Mouse (Mus musculus): Measurements from ENCODE around the gene Col4a1. TPM values are rescaled to one million over a fixed set of nuclear protein-coding genes. Genes with fewer than 3 reads are reported as not detected.

Gene Col4a1
- polyA plus RNA-seq, 1 experiment from 2014 or later, result 130 TPM

DNA sequence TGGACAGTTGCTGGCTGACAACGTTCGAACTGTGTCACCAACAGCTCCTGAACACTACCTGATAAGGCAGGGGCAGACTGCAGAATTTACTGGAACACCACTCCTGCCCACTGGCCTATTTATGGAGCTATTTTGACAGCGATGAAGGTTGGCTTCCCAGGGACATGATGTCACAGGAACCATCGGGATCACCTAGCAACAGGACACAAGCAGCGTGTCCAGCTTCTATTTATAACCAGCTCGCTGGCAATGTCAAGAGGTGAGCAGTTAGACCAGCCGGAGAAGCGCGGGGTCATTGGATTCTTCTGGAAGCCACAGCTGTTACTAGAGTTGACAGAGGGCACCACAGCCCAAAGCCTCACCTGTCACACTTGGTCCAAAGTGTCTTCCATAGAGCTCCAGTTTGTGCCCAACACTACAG, 129.0 kb downstream of the Col4a1 start:
- ATAC-seq (ENCODE audit: insufficient read depth, low FRiP score, low TSS enrichment) (no peak), DNase-seq (ENCODE audit: low spot score) (no peak)
- H3K9ac ChIP-seq (ENCODE audit: low read length), result no peak overlapping the region
- H3K4me1 ChIP-seq (ENCODE audit: control insufficient read depth, insufficient read depth, low read length), result peaks cover 17% of the 10 kb centered on the region
- 61% methylated on average over 9 of the region's 9 CpGs for WGBS
- H3K4me2 ChIP-seq (ENCODE audit: low read depth), result no peak overlapping the region
- no peaks in the 10 kb centered on the region for H3K36me3 ChIP-seq (ENCODE audit: control insufficient read depth, insufficient read depth, low read length)
- H3K27ac ChIP-seq (ENCODE audit: low read depth, low read length), result no peak overlapping the region
- H3K27me3 ChIP-seq (ENCODE audit: control insufficient read depth, insufficient read depth, low read length), result peaks cover 7% of the 10 kb centered on the region; the same call in 1 of the 2 replicates
- H3K9me3 ChIP-seq (ENCODE audit: control insufficient read depth, low read length), result no peaks in the 10 kb centered on the region
- no peak overlapping the region for H3K4me3 ChIP-seq (ENCODE audit: low read depth, low read length)

- H3K36me3 ChIP-seq (ENCODE audit: control insufficient read depth, insufficient read depth, low read length), result no peaks in the 10 kb centered on the region
- H3K9me3 ChIP-seq (ENCODE audit: control insufficient read depth, low read length), result no peaks in the 10 kb centered on the region
- no peak overlapping the region for H3K9ac ChIP-seq (ENCODE audit: low read length)
- H3K4me3 ChIP-seq (ENCODE audit: low read depth, low read length), result no peak overlapping the region
- H3K4me2 ChIP-seq (ENCODE audit: low read depth), result no peak overlapping the region
- no peak for DNase-seq (ENCODE audit: low spot score)
- H3K27me3 ChIP-seq (ENCODE audit: control insufficient read depth, insufficient read depth, low read length), result no peaks in the 10 kb centered on the region
- no peak overlapping the region for H3K27ac ChIP-seq (ENCODE audit: low read depth, low read length)
- ATAC-seq (ENCODE audit: insufficient read depth, low FRiP score, low TSS enrichment), result no peak
- WGBS, result 76% methylated on average over 12 of the region's 12 CpGs
- peaks cover 11% of the 10 kb centered on the region for H3K4me1 ChIP-seq (ENCODE audit: control insufficient read depth, insufficient read depth, low read length)
These were observed 130.0 kb downstream of the Col4a1 start for GRCm38 (mm10) chr8:11182606-11183005.

DNA sequence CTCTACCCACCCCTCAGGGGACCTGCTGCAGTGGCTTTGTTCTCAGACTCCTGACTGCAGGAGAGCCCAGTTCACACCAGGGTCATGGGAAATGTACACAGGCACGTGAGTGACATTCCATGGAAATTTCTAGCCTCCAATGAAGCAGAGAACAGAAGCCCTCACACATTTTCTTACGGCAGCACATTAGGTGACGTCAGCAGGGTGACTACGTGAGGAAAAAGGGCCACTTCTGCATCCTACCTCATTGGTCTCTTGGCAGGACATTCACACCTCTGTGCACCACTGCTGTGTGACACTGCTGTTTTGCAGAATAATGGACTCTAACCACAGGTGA, 130.5 kb downstream of the Col4a1 start:
- H3K36me3 ChIP-seq (ENCODE audit: control insufficient read depth, insufficient read depth, low read length), result no peaks in the 10 kb centered on the region
- no peak overlapping the region for H3K9ac ChIP-seq (ENCODE audit: low read length)
- H3K4me2 ChIP-seq (ENCODE audit: low read depth), result no peak overlapping the region
- peaks cover 11% of the 10 kb centered on the region for H3K4me1 ChIP-seq (ENCODE audit: control insufficient read depth, insufficient read depth, low read length)
- 41% methylated on average over 4 of the region's 4 CpGs for WGBS
- H3K9me3 ChIP-seq (ENCODE audit: control insufficient read depth, low read length), result no peaks in the 10 kb centered on the region
- no peak for DNase-seq (ENCODE audit: low spot score)
- H3K27me3 ChIP-seq (ENCODE audit: control insufficient read depth, insufficient read depth, low read length), result no peaks in the 10 kb centered on the region
- H3K4me3 ChIP-seq (ENCODE audit: low read depth, low read length), result no peak overlapping the region
- no peak overlapping the region for H3K27ac ChIP-seq (ENCODE audit: low read depth, low read length)
- ATAC-seq (ENCODE audit: insufficient read depth, low FRiP score, low TSS enrichment), result no peak

GRCm38 (mm10) chr8:11181420-11182147, 131.0 kb downstream of the Col4a1 start:
- H3K4me3 ChIP-seq (ENCODE audit: low read depth, low read length), result no peak overlapping the region
- 70% methylated on average over 11 of the region's 11 CpGs for WGBS
- H3K36me3 ChIP-seq (ENCODE audit: control insufficient read depth, insufficient read depth, low read length), result no peaks in the 10 kb centered on the region
- H3K27ac ChIP-seq (ENCODE audit: low read depth, low read length), result no peak overlapping the region
- DNase-seq (ENCODE audit: low spot score) (no peak), ATAC-seq (ENCODE audit: insufficient read depth, low FRiP score, low TSS enrichment) (no peak)
- H3K9ac ChIP-seq (ENCODE audit: low read length), result no peak overlapping the region
- no peaks in the 10 kb centered on the region for H3K27me3 ChIP-seq (ENCODE audit: control insufficient read depth, insufficient read depth, low read length)
- H3K9me3 ChIP-seq (ENCODE audit: control insufficient read depth, low read length), result no peaks in the 10 kb centered on the region
- no peak overlapping the region for H3K4me2 ChIP-seq (ENCODE audit: low read depth)
- H3K4me1 ChIP-seq (ENCODE audit: control insufficient read depth, insufficient read depth, low read length), result peaks cover 11% of the 10 kb centered on the region

- no peak overlapping the region for H3K27ac ChIP-seq (ENCODE audit: low read depth, low read length)
- no peak overlapping the region for H3K4me3 ChIP-seq (ENCODE audit: low read depth, low read length)
- H3K4me1 ChIP-seq (ENCODE audit: control insufficient read depth, insufficient read depth, low read length), result peaks cover 11% of the 10 kb centered on the region
- no peaks in the 10 kb centered on the region for H3K36me3 ChIP-seq (ENCODE audit: control insufficient read depth, insufficient read depth, low read length)
- DNase-seq (ENCODE audit: low spot score), result no peak
- WGBS, result 86% methylated on average over 3 of the region's 3 CpGs
- no peaks in the 10 kb centered on the region for H3K9me3 ChIP-seq (ENCODE audit: control insufficient read depth, low read length)
- no peak overlapping the region for H3K4me2 ChIP-seq (ENCODE audit: low read depth)
- ATAC-seq (ENCODE audit: insufficient read depth, low FRiP score, low TSS enrichment), result no peak
- no peak overlapping the region for H3K9ac ChIP-seq (ENCODE audit: low read length)
- H3K27me3 ChIP-seq (ENCODE audit: control insufficient read depth, insufficient read depth, low read length), result no peaks in the 10 kb centered on the region
These were observed 132.8 kb downstream of the Col4a1 start for GRCm38 (mm10) chr8:11179869-11180268.

DNA sequence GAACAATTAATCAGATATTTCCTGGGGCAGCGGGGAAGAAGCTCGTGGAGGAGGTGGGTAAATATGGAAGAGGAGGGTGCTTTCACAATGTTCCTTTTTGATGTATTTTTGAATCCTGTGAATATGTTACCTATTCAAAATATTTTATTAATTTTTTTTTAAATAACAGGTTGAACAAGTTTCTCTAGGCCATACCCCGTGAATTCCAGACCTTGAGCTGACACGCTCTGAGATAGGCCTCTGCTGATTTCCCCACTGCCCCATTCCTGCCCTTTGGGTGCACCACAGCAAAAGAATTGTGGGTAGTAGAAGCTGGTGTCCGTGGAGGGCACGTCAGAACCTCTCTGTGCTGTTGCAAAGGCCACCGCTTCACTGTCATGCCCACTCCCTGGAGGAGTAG, 136.2 kb downstream of the Col4a1 start:
- 88% methylated on average over 7 of the region's 7 CpGs for WGBS
- Histone ChIP-seq H3K27me3 (ENCODE audit: control insufficient read depth, insufficient read depth, low read length) (no peaks in the 10 kb centered on the region), H3K9me3 (ENCODE audit: control insufficient read depth, low read length) (no peaks in the 10 kb centered on the region), H3K36me3 (ENCODE audit: control insufficient read depth, insufficient read depth, low read length) (no peaks in the 10 kb centered on the region), H3K27ac (ENCODE audit: low read depth, low read length) (no peak overlapping the region), H3K4me1 (ENCODE audit: control insufficient read depth, insufficient read depth, low read length) (peaks cover 7% of the 10 kb centered on the region), H3K4me3 (ENCODE audit: low read depth, low read length) (no peak overlapping the region), H3K4me2 (ENCODE audit: low read depth) (no peak overlapping the region), H3K9ac (ENCODE audit: low read length) (no peak overlapping the region)
- DNase-seq (ENCODE audit: low spot score) (no peak), ATAC-seq (ENCODE audit: insufficient read depth, low FRiP score, low TSS enrichment) (no peak)

GRCm38 (mm10) chr8:11173284-11174191, 139.1 kb downstream of the Col4a1 start:
- Histone ChIP-seq H3K36me3 (ENCODE audit: control insufficient read depth, insufficient read depth, low read length) (no peaks in the 10 kb centered on the region), H3K4me1 (ENCODE audit: control insufficient read depth, insufficient read depth, low read length) (no peaks in the 10 kb centered on the region), H3K9me3 (ENCODE audit: control insufficient read depth, low read length) (no peaks in the 10 kb centered on the region), H3K27me3 (ENCODE audit: control insufficient read depth, insufficient read depth, low read length) (no peaks in the 10 kb centered on the region), H3K9ac (ENCODE audit: low read length) (no peak overlapping the region), H3K4me2 (ENCODE audit: low read depth) (no peak overlapping the region), H3K27ac (ENCODE audit: low read depth, low read length) (no peak overlapping the region), H3K4me3 (ENCODE audit: low read depth, low read length) (no peak overlapping the region)
- peak; percentile 59 for DNase-seq (ENCODE audit: low spot score)
- 73% methylated on average over 17 of the region's 17 CpGs for WGBS
- ATAC-seq (ENCODE audit: insufficient read depth, low FRiP score, low TSS enrichment), result peak; percentile 48; the same call in 1 of the 2 replicates

GRCm38 (mm10) chr8:11171526-11171925, 141.1 kb downstream of the Col4a1 start:
- Histone ChIP-seq H3K27ac (ENCODE audit: low read depth, low read length) (no peak overlapping the region), H3K4me1 (ENCODE audit: control insufficient read depth, insufficient read depth, low read length) (no peaks in the 10 kb centered on the region), H3K4me3 (ENCODE audit: low read depth, low read length) (no peak overlapping the region), H3K9me3 (ENCODE audit: control insufficient read depth, low read length) (no peaks in the 10 kb centered on the region), H3K4me2 (ENCODE audit: low read depth) (no peak overlapping the region), H3K36me3 (ENCODE audit: control insufficient read depth, insufficient read depth, low read length) (no peaks in the 10 kb centered on the region), H3K9ac (ENCODE audit: low read length) (no peak overlapping the region), H3K27me3 (ENCODE audit: control insufficient read depth, insufficient read depth, low read length) (no peaks in the 10 kb centered on the region)
- ATAC-seq (ENCODE audit: insufficient read depth, low FRiP score, low TSS enrichment) (no peak), DNase-seq (ENCODE audit: low spot score) (no peak)
- WGBS, result 88% methylated on average over 7 of the region's 7 CpGs

Data from neural tube, embryonic 11.5 days (tissue).